Mouse (Mus musculus) lung, adult 2 months (tissue): ENCODE data around the gene 4930412O13Rik. TPM values are rescaled to one million over a fixed set of nuclear protein-coding genes. Genes with fewer than 3 reads are reported as not detected.

Experiments
- DNase-seq: peaks from one replicate; pipeline ENCODE4 v3.0.0; 2022
- H3K4me1 ChIP-seq: fragments of 200-500 bp; 2 replicates; pipeline ENCODE4 v1.6.1; 2011; ENCODE audit warnings: low read length; ENCODE audit not compliant: control insufficient read depth, insufficient read depth
- H3K4me3 ChIP-seq: fragments of 200-500 bp; replicated peaks from 2 replicates; pipeline ENCODE3; 2011; ENCODE audit warnings: low read depth, mild to moderate bottlenecking, control low read depth, low read length; ENCODE audit errors: extremely low read depth
- CTCF ChIP-seq: fragments of 200-500 bp; IDR thresholded peaks from 2 replicates; pipeline ENCODE4 v1.5.1; 2011; ENCODE audit warnings: mild to moderate bottlenecking, low read length, control low read depth; ENCODE audit not compliant: insufficient read depth
- POLR2A ChIP-seq: fragments of 200-500 bp; IDR thresholded peaks from 2 replicates; pipeline ENCODE4 v1.6.1; 2011; ENCODE audit warnings: low read depth, mild to moderate bottlenecking, control low read depth, low read length, borderline replicate concordance; ENCODE audit errors: extremely low read depth
- WGBS: fragments of 180-500 bp; shearing (Covaris S2); methylation state at CpG from one replicate; pipeline ENCODE4 v1.1.7; 2018; 5-methylcytosine and 5-hydroxymethylcytosine counted together
- polyA plus RNA-seq: library from polyadenylated mRNA; depleted of rRNA; stranded (reverse); fragments of >200 nt; gene quantifications from 2 replicates; pipeline ENCODE4 v1.2.3, GENCODE M21; 2012

4930412O13Rik gene
- polyA plus RNA-seq, 1 experiment: not detected

- 34% methylated on average over 14 of the region's 14 CpGs for WGBS
- no peak overlapping the region for H3K4me3 ChIP-seq
- H3K4me1 ChIP-seq: peaks cover 3% of the 10 kb centered on the region; the same call in 1 of the 2 replicates
- no peak for DNase-seq
- TF ChIP-seq POLR2A: no peak
- TF ChIP-seq CTCF: no peak
Observed at GRCm38 (mm10) chr2:9885217-9885770, 4.2 kb downstream of the 4930412O13Rik start.

DNA sequence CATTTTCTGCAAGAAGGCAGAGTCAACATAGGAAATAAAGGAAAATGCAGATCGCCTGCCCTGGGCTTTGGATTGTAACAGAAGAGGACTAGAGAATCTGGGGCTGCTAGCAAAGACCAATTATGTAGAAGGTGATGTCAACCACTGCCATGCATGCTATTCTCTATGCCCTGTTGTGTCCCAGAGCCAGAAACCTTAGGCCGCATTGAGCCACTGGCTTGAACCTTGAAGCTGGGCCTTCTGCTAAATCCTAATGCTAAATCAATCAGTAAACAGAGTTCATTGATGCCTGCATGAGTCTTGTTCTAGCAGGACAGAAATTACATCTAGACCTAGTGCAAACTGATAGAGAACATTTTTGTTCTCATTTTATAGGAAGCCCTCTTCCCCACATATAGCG, 5.0 kb downstream of the 4930412O13Rik start:
- TF ChIP-seq CTCF (no peak), POLR2A (no peak)
- no peak for DNase-seq
- H3K4me3 ChIP-seq: no peak overlapping the region
- peaks cover 3% of the 10 kb centered on the region; the same call in 1 of the 2 replicates for H3K4me1 ChIP-seq
- 55% methylated on average over 3 of the region's 3 CpGs for WGBS

DNA sequence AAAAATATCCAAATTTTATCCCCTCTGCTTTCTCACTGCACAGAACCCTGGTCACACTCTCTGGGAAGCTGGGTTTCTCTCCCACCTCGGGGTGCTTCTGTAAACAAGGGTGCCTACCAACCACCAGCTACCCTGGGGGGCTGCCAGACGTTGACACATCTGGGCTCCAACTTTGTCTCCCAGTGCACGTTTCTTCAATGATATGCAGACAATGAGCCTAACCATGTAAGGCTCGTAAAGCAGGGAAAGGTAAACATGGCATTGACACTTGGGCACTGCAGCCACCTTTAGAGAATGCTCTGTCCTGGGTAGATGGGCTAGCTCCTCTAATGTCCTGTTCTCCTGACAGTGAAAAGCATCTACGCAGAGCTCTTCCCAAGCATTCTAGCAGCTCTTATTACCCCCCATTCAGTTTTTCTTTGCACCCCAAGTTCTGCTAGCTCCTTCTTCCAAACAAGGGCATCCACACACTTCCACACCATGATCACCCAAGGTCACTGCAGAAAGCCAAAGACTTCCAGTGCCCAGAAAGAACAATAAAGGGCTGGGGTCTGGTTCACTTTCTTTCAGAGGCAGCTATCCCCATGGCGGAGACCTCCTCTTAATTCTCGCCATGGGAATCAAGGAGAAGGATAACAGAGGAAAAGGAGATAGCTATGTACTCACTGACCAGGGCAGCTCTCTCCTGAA, 6.0 kb downstream of the 4930412O13Rik start:
- no peak for DNase-seq
- WGBS: 17% methylated on average over 7 of the region's 7 CpGs
- H3K4me1 ChIP-seq: peaks cover 3% of the 10 kb centered on the region; the same call in 1 of the 2 replicates
- TF ChIP-seq CTCF: no peak
- no peak for TF ChIP-seq POLR2A
- H3K4me3 ChIP-seq: no peak overlapping the region

DNA sequence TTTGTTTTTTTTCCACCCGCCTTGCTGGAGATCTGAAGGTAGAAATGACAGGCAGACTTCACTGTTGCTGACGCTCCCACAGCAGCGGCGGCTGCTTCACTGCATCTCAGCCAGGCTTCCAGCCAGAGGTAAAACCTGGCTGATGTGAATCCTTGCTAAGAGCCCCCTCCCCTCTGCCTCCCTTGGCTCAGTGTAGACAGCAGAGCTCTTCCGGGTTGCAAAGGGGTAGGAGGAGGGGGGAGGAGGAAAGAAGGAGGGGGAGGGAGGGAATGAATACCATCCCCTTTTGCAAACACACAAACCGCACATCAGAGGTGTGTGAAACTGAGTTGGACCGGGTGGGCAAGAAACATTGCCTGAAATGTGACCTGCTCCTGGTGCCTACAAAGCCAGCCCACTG, 6.6 kb downstream of the 4930412O13Rik start:
- DNase-seq: no peak
- TF ChIP-seq POLR2A (no peak), CTCF (no peak)
- H3K4me3 ChIP-seq: no peak overlapping the region
- WGBS: 8% methylated on average over 7 of the region's 7 CpGs
- H3K4me1 ChIP-seq: peaks cover 3% of the 10 kb centered on the region; the same call in 1 of the 2 replicates

DNA sequence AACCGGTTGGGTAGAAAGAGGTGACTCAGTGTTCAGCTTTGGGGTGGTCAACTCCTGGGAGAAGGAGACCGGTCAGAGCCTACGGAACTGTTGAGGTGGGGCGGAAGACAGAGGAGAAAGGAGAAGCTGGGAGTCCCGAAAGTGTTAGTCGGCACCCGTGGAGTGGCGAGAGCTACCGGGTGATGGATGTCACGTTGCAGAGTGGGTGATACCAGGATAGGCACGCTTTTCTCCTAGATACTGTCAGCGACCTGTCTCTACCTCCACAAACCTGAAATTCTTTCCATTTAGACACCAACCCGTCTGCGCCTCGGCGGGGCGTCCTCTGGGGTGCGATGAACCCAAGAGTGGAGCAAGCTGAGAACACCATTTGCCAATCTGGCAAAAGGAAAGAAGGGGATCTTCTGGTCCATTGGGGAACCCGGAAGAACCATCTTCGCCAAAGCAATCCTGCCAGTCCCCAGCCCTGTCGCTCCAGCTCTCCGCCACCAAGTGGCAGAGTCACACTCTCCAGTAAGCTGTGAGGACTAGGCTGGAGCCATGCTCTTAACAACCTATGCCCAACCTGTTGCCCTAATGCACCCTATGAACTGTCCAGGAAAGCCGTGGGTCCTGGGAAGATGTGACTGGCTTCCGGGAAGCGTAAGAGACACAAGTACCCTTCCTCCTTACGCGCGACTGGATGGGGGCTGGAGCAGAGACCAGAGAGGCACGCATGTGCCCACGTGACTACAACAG, 8.0 kb downstream of the 4930412O13Rik start, which contains the start of gene 9230102O04Rik:
Gene 9230102O04Rik (minus strand): TSS at position 628 of the 738 bp plus-strand sequence.
- no peak within 1 kb of the TSS for H3K4me3 ChIP-seq
- TF ChIP-seq CTCF: peak; percentile 38
- no peak for TF ChIP-seq POLR2A
- peaks cover 3% of the 10 kb centered on the region; the same call in 1 of the 2 replicates for H3K4me1 ChIP-seq
- no peak for DNase-seq
- 1% methylated on average over 30 of the region's 30 CpGs for WGBS

GRCm38 (mm10) chr2:9889651-9890183, 8.7 kb downstream of the 4930412O13Rik start, which contains the start of gene Gata3:
Gene Gata3 (minus strand): TSS chr2:9890034.
- TF ChIP-seq CTCF (no peak), POLR2A (no peak)
- WGBS: 2% methylated on average over 23 of the region's 23 CpGs
- H3K4me1 ChIP-seq: peaks cover 3% of the 10 kb centered on the region; the same call in 1 of the 2 replicates
- H3K4me3 ChIP-seq: no peak within 1 kb of the TSS
- DNase-seq: no peak

DNA sequence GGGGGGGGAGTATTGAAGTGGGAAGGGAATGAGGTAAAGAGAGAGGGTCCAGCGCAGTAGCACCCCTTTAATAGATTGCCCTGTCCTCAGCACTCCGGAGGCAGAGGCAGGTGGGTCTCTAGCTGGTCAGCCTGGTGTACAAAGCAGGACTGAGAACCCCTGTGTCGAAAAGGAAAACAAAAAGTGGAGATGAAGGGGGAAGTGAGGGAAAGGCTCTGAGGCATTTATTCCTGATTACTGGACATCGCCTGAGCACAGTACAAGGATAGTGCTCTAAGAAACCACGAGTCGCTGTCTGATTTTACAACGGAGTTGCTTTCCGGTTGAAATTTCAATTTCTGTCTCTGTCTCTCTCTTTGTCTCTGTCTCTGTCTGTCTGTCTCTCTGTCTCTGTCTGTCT, 9.2 kb downstream of the 4930412O13Rik start:
- Histone ChIP-seq H3K4me1 (peaks cover 3% of the 10 kb centered on the region; the same call in 1 of the 2 replicates), H3K4me3 (no peak overlapping the region)
- TF ChIP-seq CTCF: no peak
- no peak for TF ChIP-seq POLR2A
- no peak for DNase-seq
- WGBS: 12% methylated on average over 8 of the region's 8 CpGs

- H3K4me3 ChIP-seq: no peak overlapping the region
- H3K4me1 ChIP-seq: peaks cover 3% of the 10 kb centered on the region; the same call in 1 of the 2 replicates
- TF ChIP-seq POLR2A (no peak), CTCF (no peak)
- DNase-seq: no peak
- WGBS: 9% methylated on average over 5 of the region's 5 CpGs
Observed at GRCm38 (mm10) chr2:9890906-9891305, 9.9 kb downstream of the 4930412O13Rik start.

DNA sequence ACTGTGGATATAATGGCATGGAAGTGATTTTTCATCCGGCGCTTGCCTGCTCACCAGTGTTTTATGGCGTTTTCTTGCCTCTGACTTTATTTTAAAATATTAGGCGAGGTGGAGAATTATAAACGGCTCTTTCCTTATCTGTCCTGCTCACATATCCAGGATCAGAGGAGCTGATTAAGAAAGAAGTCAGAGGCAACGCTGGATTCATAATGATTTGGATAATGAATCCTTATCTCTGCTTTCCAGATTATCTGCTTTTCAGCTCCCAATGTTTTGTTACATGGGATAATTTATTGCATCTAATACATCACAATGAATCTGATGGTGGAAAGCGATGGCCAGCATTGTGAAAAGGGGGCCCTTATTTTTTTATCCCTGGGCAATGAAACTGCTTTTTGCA, 11.5 kb downstream of the 4930412O13Rik start:
- no peak for TF ChIP-seq CTCF
- TF ChIP-seq POLR2A: no peak
- WGBS: 9% methylated on average over 7 of the region's 7 CpGs
- DNase-seq: no peak
- H3K4me1 ChIP-seq: peaks cover 3% of the 10 kb centered on the region; the same call in 1 of the 2 replicates
- H3K4me3 ChIP-seq: no peak overlapping the region
